Mouse (Mus musculus): ENCODE measurements at regions not wholly inside any gene's neighbourhood (a gene's known extent, or its start where the extent isn't known, plus 50 kb on each side); places are given as distances from the start of the nearest gene placed in this dataset.

DNA sequence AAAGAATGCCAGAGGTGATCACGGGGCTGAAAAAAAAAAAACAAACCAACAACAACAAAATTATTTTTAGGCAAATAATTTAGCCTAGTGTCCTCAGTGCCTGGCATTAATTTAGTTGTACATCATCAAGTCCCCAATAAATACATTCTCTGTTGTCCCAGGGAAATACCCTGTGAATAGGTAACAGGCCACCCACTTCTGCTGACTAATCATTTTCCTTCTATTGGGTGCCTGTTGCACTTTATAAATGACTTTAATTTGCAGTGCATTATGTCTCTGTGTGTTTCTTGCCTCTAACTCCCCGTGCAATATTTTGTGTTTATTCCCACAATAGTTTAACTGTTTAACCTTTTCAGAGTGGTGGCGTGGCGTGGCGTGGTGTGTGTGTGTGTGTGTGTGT lies 168.9 kb downstream of the Cbln1 start:
- ATAC-seq: no peak
- Histone ChIP-seq H3K4me3 (ENCODE audit: low read depth, low read length) (no peak overlapping the region), H3K36me3 (ENCODE audit: control insufficient read depth, insufficient read depth, low read length) (no peaks in the 10 kb centered on the region), H3K4me2 (ENCODE audit: low read length) (no peak overlapping the region), H3K4me1 (ENCODE audit: control insufficient read depth, insufficient read depth, low read length) (no peaks in the 10 kb centered on the region), H3K9me3 (replicated peaks; ENCODE audit: control insufficient read depth, low read length, poor library complexity, severe bottlenecking) (no peaks in the 10 kb centered on the region), H3K27me3 (ENCODE audit: control insufficient read depth, insufficient read depth, low read depth, low read length) (no peaks in the 10 kb centered on the region), H3K27ac (ENCODE audit: low read length) (no peak overlapping the region), H3K9ac (ENCODE audit: low read depth, low read length) (no peak overlapping the region)
- WGBS: 90% methylated on average over 5 of the region's 5 CpGs

GRCm38 (mm10) chr8:87297761-87298160 lies 174.6 kb downstream of the Cbln1 start:
- H3K4me3 ChIP-seq (ENCODE audit: low read depth, low read length): no peak overlapping the region
- H3K27me3 ChIP-seq (ENCODE audit: control insufficient read depth, insufficient read depth, low read depth, low read length): no peaks in the 10 kb centered on the region
- 92% methylated on average over 6 of the region's 6 CpGs for WGBS

DNA sequence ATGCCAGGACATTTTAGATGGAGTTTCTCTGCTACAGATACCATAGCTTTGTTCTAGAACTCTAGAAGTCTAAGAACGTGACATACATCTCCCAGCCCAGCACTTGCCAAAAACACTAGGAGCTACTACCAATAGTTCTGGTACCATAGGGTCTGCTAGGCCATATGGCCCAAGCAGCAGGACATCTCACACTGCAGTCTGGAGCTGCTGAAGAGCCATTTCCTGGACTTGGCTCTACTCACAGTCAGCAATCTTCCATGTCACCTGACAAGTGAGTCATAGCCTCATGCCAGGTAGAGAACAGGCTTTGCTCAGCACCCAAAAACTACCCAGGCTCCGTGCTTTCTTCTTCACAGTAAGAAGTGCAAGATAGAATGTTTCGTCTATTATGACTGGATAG lies 175.1 kb downstream of the Cbln1 start:
- 90% methylated on average over 3 of the region's 3 CpGs for WGBS

More at GRCm38 (mm10) chr8:87297761-87298160, 174.6 kb downstream of the Cbln1 start:
- no peaks in the 10 kb centered on the region for H3K9me3 ChIP-seq (replicated peaks; ENCODE audit: control insufficient read depth, low read length, poor library complexity, severe bottlenecking)
- no peak overlapping the region for H3K9ac ChIP-seq (ENCODE audit: low read depth, low read length)
- no peak for ATAC-seq
- H3K36me3 ChIP-seq (ENCODE audit: control insufficient read depth, insufficient read depth, low read length): no peaks in the 10 kb centered on the region
- H3K27ac ChIP-seq (ENCODE audit: low read length): no peak overlapping the region
- no peaks in the 10 kb centered on the region for H3K4me1 ChIP-seq (ENCODE audit: control insufficient read depth, insufficient read depth, low read length)
- no peak overlapping the region for H3K4me2 ChIP-seq (ENCODE audit: low read length)

DNA sequence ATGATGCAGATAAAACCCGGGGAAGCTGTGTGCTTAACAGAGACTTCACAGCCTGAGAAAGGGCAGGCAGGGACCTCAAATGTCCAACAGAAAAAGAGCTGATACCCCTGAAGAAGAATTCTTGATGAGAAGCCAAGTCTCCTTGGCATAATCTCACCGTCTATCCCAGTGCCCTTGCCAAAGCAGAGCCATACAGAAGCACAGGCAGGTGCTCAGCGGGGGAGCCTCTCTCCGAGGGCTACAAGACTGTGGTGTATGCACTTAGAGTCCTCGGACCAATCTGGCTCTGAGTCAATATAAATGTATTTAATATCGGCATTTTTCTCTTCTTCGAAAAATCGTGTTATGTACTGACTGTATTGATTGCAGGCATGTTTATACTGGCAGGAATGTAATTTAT lies 186.3 kb downstream of the Cbln1 start:
- Histone ChIP-seq H3K4me3 (ENCODE audit: low read depth, low read length) (no peak overlapping the region), H3K4me2 (ENCODE audit: low read length) (no peak overlapping the region), H3K36me3 (ENCODE audit: control insufficient read depth, insufficient read depth, low read length) (no peaks in the 10 kb centered on the region), H3K27me3 (ENCODE audit: control insufficient read depth, insufficient read depth, low read depth, low read length) (no peaks in the 10 kb centered on the region), H3K27ac (ENCODE audit: low read length) (no peak overlapping the region), H3K9ac (ENCODE audit: low read depth, low read length) (no peak overlapping the region), H3K4me1 (ENCODE audit: control insufficient read depth, insufficient read depth, low read length) (no peaks in the 10 kb centered on the region), H3K9me3 (replicated peaks; ENCODE audit: control insufficient read depth, low read length, poor library complexity, severe bottlenecking) (no peaks in the 10 kb centered on the region)
- no peak for ATAC-seq
- 66% methylated on average over 8 of the region's 8 CpGs for WGBS

More for the DNA sequence above, 175.1 kb downstream of the Cbln1 start:
- Histone ChIP-seq H3K27ac (ENCODE audit: low read length) (no peak overlapping the region), H3K27me3 (ENCODE audit: control insufficient read depth, insufficient read depth, low read depth, low read length) (no peaks in the 10 kb centered on the region), H3K9ac (ENCODE audit: low read depth, low read length) (no peak overlapping the region), H3K4me3 (ENCODE audit: low read depth, low read length) (no peak overlapping the region), H3K4me1 (ENCODE audit: control insufficient read depth, insufficient read depth, low read length) (no peaks in the 10 kb centered on the region), H3K4me2 (ENCODE audit: low read length) (no peak overlapping the region), H3K9me3 (replicated peaks; ENCODE audit: control insufficient read depth, low read length, poor library complexity, severe bottlenecking) (no peaks in the 10 kb centered on the region), H3K36me3 (ENCODE audit: control insufficient read depth, insufficient read depth, low read length) (no peaks in the 10 kb centered on the region)
- ATAC-seq: no peak

- no peak for ATAC-seq
- H3K9ac ChIP-seq (ENCODE audit: low read depth, low read length): no peak overlapping the region
- no peak overlapping the region for H3K27ac ChIP-seq (ENCODE audit: low read length)
- 86% methylated on average over 4 of the region's 4 CpGs for WGBS
- H3K36me3 ChIP-seq (ENCODE audit: control insufficient read depth, insufficient read depth, low read length): no peaks in the 10 kb centered on the region
- no peaks in the 10 kb centered on the region for H3K27me3 ChIP-seq (ENCODE audit: control insufficient read depth, insufficient read depth, low read depth, low read length)
- H3K4me2 ChIP-seq (ENCODE audit: low read length): no peak overlapping the region
- no peaks in the 10 kb centered on the region for H3K9me3 ChIP-seq (replicated peaks; ENCODE audit: control insufficient read depth, low read length, poor library complexity, severe bottlenecking)
- no peak overlapping the region for H3K4me3 ChIP-seq (ENCODE audit: low read depth, low read length)
- no peaks in the 10 kb centered on the region for H3K4me1 ChIP-seq (ENCODE audit: control insufficient read depth, insufficient read depth, low read length)
Measured at GRCm38 (mm10) chr8:87284356-87284755, 188.1 kb downstream of the Cbln1 start.

GRCm38 (mm10) chr8:87282511-87282910 lies 189.9 kb downstream of the Cbln1 start:
- 88% methylated on average over 4 of the region's 4 CpGs for WGBS

DNA sequence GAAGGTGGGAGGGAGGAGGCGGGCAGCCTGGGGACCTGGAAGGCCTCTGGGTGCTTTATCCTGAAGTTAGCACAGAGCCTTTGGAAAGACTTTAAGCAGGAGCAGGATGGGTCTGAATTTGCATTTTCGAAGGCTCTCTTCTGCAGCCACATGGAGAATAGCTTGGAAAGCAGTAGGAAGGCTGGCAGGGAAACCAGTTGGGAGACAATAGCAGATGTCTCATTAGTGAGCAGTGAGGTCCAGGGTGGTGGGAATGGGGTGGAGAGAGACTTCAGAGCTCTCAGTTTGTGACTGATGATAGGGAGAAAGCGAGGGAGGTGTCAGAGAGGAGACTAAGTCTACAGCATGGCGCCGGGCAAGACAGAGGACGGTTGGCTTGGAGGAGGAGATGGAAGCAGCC lies 199.1 kb downstream of the Cbln1 start:
- no peak for ATAC-seq

More at GRCm38 (mm10) chr8:87282511-87282910, 189.9 kb downstream of the Cbln1 start:
- Histone ChIP-seq H3K4me2 (ENCODE audit: low read length) (no peak overlapping the region), H3K4me3 (ENCODE audit: low read depth, low read length) (no peak overlapping the region), H3K36me3 (ENCODE audit: control insufficient read depth, insufficient read depth, low read length) (no peaks in the 10 kb centered on the region), H3K9ac (ENCODE audit: low read depth, low read length) (no peak overlapping the region), H3K9me3 (replicated peaks; ENCODE audit: control insufficient read depth, low read length, poor library complexity, severe bottlenecking) (no peaks in the 10 kb centered on the region), H3K27me3 (ENCODE audit: control insufficient read depth, insufficient read depth, low read depth, low read length) (no peaks in the 10 kb centered on the region), H3K4me1 (ENCODE audit: control insufficient read depth, insufficient read depth, low read length) (no peaks in the 10 kb centered on the region), H3K27ac (ENCODE audit: low read length) (no peak overlapping the region)
- ATAC-seq: no peak

GRCm38 (mm10) chr8:87270525-87271187 lies 201.8 kb downstream of the Cbln1 start:
- Histone ChIP-seq H3K9me3 (replicated peaks; ENCODE audit: control insufficient read depth, low read length, poor library complexity, severe bottlenecking) (no peaks in the 10 kb centered on the region), H3K4me2 (ENCODE audit: low read length) (no peak overlapping the region), H3K27ac (ENCODE audit: low read length) (no peak overlapping the region), H3K27me3 (ENCODE audit: control insufficient read depth, insufficient read depth, low read depth, low read length) (no peaks in the 10 kb centered on the region), H3K4me1 (ENCODE audit: control insufficient read depth, insufficient read depth, low read length) (no peaks in the 10 kb centered on the region), H3K36me3 (ENCODE audit: control insufficient read depth, insufficient read depth, low read length) (no peaks in the 10 kb centered on the region), H3K9ac (ENCODE audit: low read depth, low read length) (no peak overlapping the region), H3K4me3 (ENCODE audit: low read depth, low read length) (no peak overlapping the region)
- no peak for ATAC-seq
- WGBS: 85% methylated on average over 3 of the region's 3 CpGs

More for the DNA sequence above, 199.1 kb downstream of the Cbln1 start:
- Histone ChIP-seq H3K4me1 (ENCODE audit: control insufficient read depth, insufficient read depth, low read length) (no peaks in the 10 kb centered on the region), H3K9ac (ENCODE audit: low read depth, low read length) (no peak overlapping the region), H3K4me3 (ENCODE audit: low read depth, low read length) (no peak overlapping the region), H3K9me3 (replicated peaks; ENCODE audit: control insufficient read depth, low read length, poor library complexity, severe bottlenecking) (no peaks in the 10 kb centered on the region), H3K36me3 (ENCODE audit: control insufficient read depth, insufficient read depth, low read length) (no peaks in the 10 kb centered on the region), H3K27ac (ENCODE audit: low read length) (no peak overlapping the region), H3K27me3 (ENCODE audit: control insufficient read depth, insufficient read depth, low read depth, low read length) (no peaks in the 10 kb centered on the region), H3K4me2 (ENCODE audit: low read length) (no peak overlapping the region)
- 82% methylated on average over 6 of the region's 6 CpGs for WGBS

GRCm38 (mm10) chr8:87268159-87268558 lies 204.2 kb downstream of the Cbln1 start:
- no peak for ATAC-seq
- no peak overlapping the region for H3K4me3 ChIP-seq (ENCODE audit: low read depth, low read length)
- no peak overlapping the region for H3K27ac ChIP-seq (ENCODE audit: low read length)
- H3K36me3 ChIP-seq (ENCODE audit: control insufficient read depth, insufficient read depth, low read length): no peaks in the 10 kb centered on the region
- H3K4me1 ChIP-seq (ENCODE audit: control insufficient read depth, insufficient read depth, low read length): no peaks in the 10 kb centered on the region
- H3K4me2 ChIP-seq (ENCODE audit: low read length): no peak overlapping the region
- H3K9ac ChIP-seq (ENCODE audit: low read depth, low read length): no peak overlapping the region
- H3K9me3 ChIP-seq (replicated peaks; ENCODE audit: control insufficient read depth, low read length, poor library complexity, severe bottlenecking): no peaks in the 10 kb centered on the region
- no peaks in the 10 kb centered on the region for H3K27me3 ChIP-seq (ENCODE audit: control insufficient read depth, insufficient read depth, low read depth, low read length)

Data from midbrain, embryonic 16.5 days (tissue).